Mouse (Mus musculus) E14TG2a.4 (cell line): ENCODE measurements around the gene Nradd.

Experiments used
- CTCF ChIP-seq: conservative IDR thresholded peaks from 2 replicates; pipeline ENCODE4 v1.5.1; 2014; ENCODE audit warnings: low read length
- NANOG ChIP-seq: IDR thresholded peaks from 2 replicates; pipeline ENCODE4 v1.6.1; 2014; ENCODE audit warnings: borderline replicate concordance, low read length, mixed read lengths
- POU5F1 ChIP-seq: IDR thresholded peaks from 2 replicates; pipeline ENCODE4 v1.6.1; 2014; ENCODE audit warnings: low read length, borderline replicate concordance

DNA sequence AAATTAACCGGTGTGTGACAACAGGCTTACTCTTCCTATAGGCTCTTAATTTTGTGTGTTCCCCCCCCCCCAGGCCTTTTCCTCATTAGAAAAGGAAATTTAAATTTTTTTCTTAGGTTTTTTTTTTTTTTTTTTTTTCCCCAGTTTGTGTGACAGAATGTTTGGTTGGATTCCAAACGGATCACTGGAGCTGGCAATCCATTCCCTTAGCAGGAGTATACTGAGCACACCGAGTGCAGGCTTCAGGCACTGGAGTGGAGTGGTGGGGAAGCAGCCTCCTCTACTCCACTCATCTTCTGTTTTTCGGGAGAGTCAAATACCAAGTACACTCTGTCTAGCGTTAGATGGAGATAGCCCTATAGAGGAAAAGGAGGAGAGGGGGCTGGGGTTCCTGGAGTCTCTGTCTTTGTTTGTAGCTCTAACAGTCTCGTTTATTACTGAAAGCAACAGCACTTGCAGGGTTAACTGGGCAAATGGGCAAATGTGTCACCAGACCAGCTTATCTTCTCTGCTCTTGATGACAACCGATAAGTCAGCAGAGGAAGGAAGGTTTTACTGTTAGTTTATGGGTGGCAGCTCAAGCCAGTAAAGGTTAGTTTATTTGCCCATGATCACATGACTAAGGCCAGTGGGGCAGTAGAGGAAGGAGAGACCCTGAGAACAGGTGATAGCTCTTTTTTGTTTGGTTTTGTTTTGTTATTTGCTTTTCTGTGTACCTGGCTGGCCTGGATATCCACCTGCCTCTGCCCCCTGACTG, 36.8 kb upstream of the Nradd start:
- TF ChIP-seq CTCF = no peak
- TF ChIP-seq NANOG = no peak
- no peak for TF ChIP-seq POU5F1
